Comparison of ENCODE assay signal across 8 mouse cellular contexts in the genomic region with DNA sequence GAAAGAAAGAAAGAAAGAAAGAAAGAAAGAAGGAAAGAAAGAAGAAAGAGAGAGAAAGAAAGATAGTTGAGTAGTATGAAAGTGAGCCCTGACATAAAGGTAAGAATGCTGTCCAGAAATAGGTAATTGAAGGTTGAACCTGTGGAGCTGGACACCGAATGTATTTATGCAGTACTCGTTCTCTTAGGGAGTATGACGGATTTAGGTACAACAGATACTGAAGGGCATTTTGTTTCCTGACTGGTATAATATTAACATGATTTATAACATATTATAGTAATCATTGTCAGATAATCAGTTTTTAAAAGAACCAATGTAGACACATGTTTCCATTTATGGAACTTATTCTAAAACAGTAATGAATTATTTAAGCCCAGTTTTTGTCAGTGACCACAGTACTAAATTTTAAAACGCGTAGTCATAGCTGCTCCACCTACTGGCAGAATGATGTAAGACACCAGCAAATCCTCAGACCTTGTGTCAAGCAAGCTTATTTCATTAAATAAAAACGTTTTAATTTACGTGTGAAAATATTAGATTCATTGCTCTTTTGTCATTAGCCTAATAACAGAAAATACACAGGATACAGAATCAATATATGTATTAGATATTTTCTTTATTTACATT.
DNase-seq lines count a peak whose midpoint lies in the region; ATAC-seq and TF ChIP-seq lines count a peak whose summit lies in the region.

No protein-coding gene starts in this region.

- peak; percentile 39 for DNase-seq in gastrocnemius, postnatal 10 days
- no peak for DNase-seq in gastrocnemius, postnatal 36 days
- peak; percentile 15 for DNase-seq in thymus, postnatal 0 days (ENCODE audit: low spot score)
- DNase-seq in thymus, postnatal 25 days: no peak
- DNase-seq in embryo, embryonic 10 days (ENCODE audit: low spot score): peak; percentile 71
- DNase-seq in kidney, postnatal 0 days (ENCODE audit: low spot score): peak; percentile 70
- DNase-seq in midbrain, postnatal 0 days (ENCODE audit: low spot score): peak; percentile 66
- DNase-seq in thymus, postnatal 36 days: no peak

- H3K9ac ChIP-seq in kidney, postnatal 0 days (ENCODE audit: low read depth, low read length): no peak overlapping the region
- no peak overlapping the region for H3K9ac ChIP-seq in midbrain, postnatal 0 days (replicated peaks; ENCODE audit: low read length, poor library complexity, severe bottlenecking)

- intact Hi-C loops in gastrocnemius, postnatal 36 days (cut with DNase I): loop anchor here (5.0 to 10.0 kb wide), 2 partner anchors 209 to 291 kb away; no protein-coding TSS in a partner anchor

- H3K4me2 ChIP-seq in kidney, postnatal 0 days (ENCODE audit: low read length): no peak overlapping the region
- no peak overlapping the region for H3K4me2 ChIP-seq in midbrain, postnatal 0 days (ENCODE audit: low read depth, low read length, poor library complexity, severe bottlenecking)

- 48% methylated on average over 7 of the region's 7 CpGs for WGBS in kidney, postnatal 0 days
- WGBS in midbrain, postnatal 0 days: 50% methylated on average over 7 of the region's 7 CpGs

- H3K4me3 ChIP-seq in kidney, postnatal 0 days (replicated peaks; ENCODE audit: low read depth, low read length): no peak overlapping the region
- H3K4me3 ChIP-seq in midbrain, postnatal 0 days (ENCODE audit: low read depth, low read length): no peak overlapping the region

- ATAC-seq in kidney, postnatal 0 days (replicated peaks; ENCODE audit: low FRiP score, low read depth): no peak
- no peak for ATAC-seq in midbrain, postnatal 0 days (ENCODE audit: low FRiP score)

- no peaks in the 10 kb centered on the region for H3K27me3 ChIP-seq in kidney, postnatal 0 days (ENCODE audit: insufficient read depth, low read length)
- H3K27me3 ChIP-seq in midbrain, postnatal 0 days (ENCODE audit: insufficient read depth, low read length): no peaks in the 10 kb centered on the region

- H3K9me3 ChIP-seq in kidney, postnatal 0 days (replicated peaks; ENCODE audit: low read length): no peaks in the 10 kb centered on the region
- H3K9me3 ChIP-seq in midbrain, postnatal 0 days (ENCODE audit: low read length): no peaks in the 10 kb centered on the region

- H3K27ac ChIP-seq in kidney, postnatal 0 days: no peak overlapping the region
- H3K27ac ChIP-seq in midbrain, postnatal 0 days (ENCODE audit: low read depth, low read length): no peak overlapping the region

- H3K4me1 ChIP-seq in kidney, postnatal 0 days (replicated peaks; ENCODE audit: insufficient read depth, low read length): no peaks in the 10 kb centered on the region
- no peaks in the 10 kb centered on the region for H3K4me1 ChIP-seq in midbrain, postnatal 0 days (ENCODE audit: insufficient read depth, low read length)

- H3K36me3 ChIP-seq in kidney, postnatal 0 days (ENCODE audit: insufficient read depth, low read length): no peaks in the 10 kb centered on the region
- no peaks in the 10 kb centered on the region for H3K36me3 ChIP-seq in midbrain, postnatal 0 days (ENCODE audit: insufficient read depth, low read length)

- peak; percentile 81 for TF ChIP-seq CTCF in kidney, postnatal 0 days (IDR thresholded peaks at IDR 0.05; ENCODE audit: low read depth)
- peak; percentile 86 for TF ChIP-seq CTCF in midbrain, postnatal 0 days (IDR thresholded peaks at IDR 0.05)

Comparison
In these comparisons a context has a peak if more than half of its experiments do, and no peak if none do; other contexts are left out.
1. DNase-seq: peak in gastrocnemius, postnatal 10 days (single experiment), thymus, postnatal 0 days (single experiment), embryo, embryonic 10 days (single experiment), kidney, postnatal 0 days (single experiment) and midbrain, postnatal 0 days (single experiment); none in gastrocnemius, postnatal 36 days (0 of 2), thymus, postnatal 25 days (single experiment) and thymus, postnatal 36 days (0 of 2).